Mouse (Mus musculus): ENCODE results near the gene Ccn2. TPM values are rescaled to one million over a fixed set of nuclear protein-coding genes. Genes with fewer than 3 reads are reported as not detected.

Gene Ccn2
- total and polyA plus RNA-seq, 3 experiments = not detected

DNA sequence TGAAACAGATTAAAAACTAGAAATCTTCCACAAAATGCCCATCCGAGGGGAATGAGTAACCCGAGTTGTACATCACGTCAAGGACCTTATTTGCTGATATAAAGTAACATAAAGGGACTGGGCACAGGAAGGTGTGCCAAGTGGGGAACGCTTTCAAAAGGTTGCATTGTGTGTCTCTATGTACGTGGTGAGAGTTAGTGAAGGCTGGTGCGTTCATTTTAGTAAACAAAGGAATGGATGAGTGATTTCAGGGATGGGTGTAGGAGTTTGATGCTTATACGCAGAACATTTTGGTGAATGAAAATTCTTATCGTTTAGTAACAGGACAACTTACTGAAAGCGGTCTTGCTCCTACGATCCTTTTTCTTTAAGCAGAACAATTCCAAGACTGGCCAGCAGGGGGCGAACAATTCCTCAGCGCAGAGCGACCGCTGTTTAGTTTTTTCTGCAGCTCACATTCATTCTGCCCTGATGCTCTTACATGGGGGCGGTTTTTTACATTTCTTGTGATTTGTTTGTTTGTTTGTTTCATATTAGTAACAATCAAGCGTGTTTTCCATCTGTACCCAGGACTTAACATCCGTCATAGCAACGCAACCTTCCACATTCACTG is 35.3 kb downstream of the Ccn2 start (continued):
- no peak for TF ChIP-seq UBTF (IDR thresholded peaks at IDR 0.05; ENCODE audit: low read depth, low read length)
- TF ChIP-seq HCFC1 (IDR thresholded peaks at IDR 0.05; ENCODE audit: low read depth, low read length) = no peak
- no peak for TF ChIP-seq MAZ (IDR thresholded peaks at IDR 0.05; ENCODE audit: low read depth, low read length)
- TF ChIP-seq ETS1 (conservative IDR thresholded peaks at IDR 0.05; ENCODE audit: low read depth, low read length) = no peak
- no peak for TF ChIP-seq TCF12 (IDR thresholded peaks at IDR 0.05; ENCODE audit: low read depth, low read length)
- no peak for TF ChIP-seq KAT2A (IDR thresholded peaks at IDR 0.05; ENCODE audit: insufficient replicate concordance, low read length)

DNA sequence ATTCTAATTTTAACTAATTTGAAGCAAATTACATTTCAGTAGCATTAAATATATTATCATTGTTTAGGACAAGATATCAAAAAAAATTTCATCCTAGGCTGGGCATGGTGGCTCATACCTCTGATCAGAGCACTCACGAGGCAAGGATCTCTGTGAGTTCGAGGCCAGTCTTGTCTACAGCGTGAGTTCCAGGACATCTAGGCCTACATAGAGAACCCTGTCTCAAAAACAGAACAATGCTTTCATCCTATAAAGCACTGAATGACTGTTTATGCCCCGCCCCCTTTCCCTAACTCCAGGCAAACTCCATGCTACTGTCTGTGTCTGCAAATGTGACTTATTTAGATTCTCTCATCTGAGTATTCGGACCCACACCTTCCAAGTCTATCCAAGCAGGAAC is 35.9 kb downstream of the Ccn2 start:
- H3K79me2 ChIP-seq (replicated peaks; ENCODE audit: control insufficient read depth, extremely low read depth, insufficient read depth, poor library complexity, severe bottlenecking) = no peaks in the 10 kb centered on the region
- no peaks in the 10 kb centered on the region for H3K9me3 ChIP-seq (replicated peaks; ENCODE audit: low read length)
- no peak for DNase-seq (ENCODE audit: extremely low read depth)
- TF ChIP-seq MAFK (IDR thresholded peaks at IDR 0.05; ENCODE audit: insufficient replicate concordance, low read length) = no peak
- no peak overlapping the region for H3K4me3 ChIP-seq (replicated peaks in 1 of 3; ENCODE audit: low read depth in 2 of 3, low read length in 2 of 3, poor library complexity in 1 of 3)
- peaks cover 3 to 14% of the 10 kb centered on the region in 2 experiments; a peak in 3 of 4 replicates for H3K4me1 ChIP-seq (ENCODE audit: control insufficient read depth in 1 of 2, insufficient read depth in 2 of 2)
- no peaks in the 10 kb centered on the region for H3K36me3 ChIP-seq (replicated peaks in 1 of 2; ENCODE audit: control insufficient read depth in 1 of 2, insufficient read depth in 1 of 2, low read length in 1 of 2)
- no peak overlapping the region for H3K9ac ChIP-seq (ENCODE audit: insufficient read depth, low read depth)
- H3K27ac ChIP-seq (ENCODE audit: insufficient read depth, low read depth) = no peak overlapping the region
- no peaks in the 10 kb centered on the region for H3K27me3 ChIP-seq (replicated peaks)
- H3K4me2 ChIP-seq (ENCODE audit: insufficient read depth, low read depth, poor library complexity, severe bottlenecking) = no peak overlapping the region
- in situ Hi-C loops (cut with MboI; ENCODE audit: low pct_ligation_motif_present, low pct_unique_long_range_greater_than_20kb, low sequenced_read_pairs) = loop anchor here (25.0 kb wide), 1 partner anchor 206 kb away; the partner anchor contains the start of gene Enpp3
- dilution Hi-C loops (cut with MboI; ENCODE audit: extremely low pct_ligation_motif_present, extremely low pct_unique_long_range_greater_than_20kb, low sequenced_read_pairs) = no loop called here

DNA sequence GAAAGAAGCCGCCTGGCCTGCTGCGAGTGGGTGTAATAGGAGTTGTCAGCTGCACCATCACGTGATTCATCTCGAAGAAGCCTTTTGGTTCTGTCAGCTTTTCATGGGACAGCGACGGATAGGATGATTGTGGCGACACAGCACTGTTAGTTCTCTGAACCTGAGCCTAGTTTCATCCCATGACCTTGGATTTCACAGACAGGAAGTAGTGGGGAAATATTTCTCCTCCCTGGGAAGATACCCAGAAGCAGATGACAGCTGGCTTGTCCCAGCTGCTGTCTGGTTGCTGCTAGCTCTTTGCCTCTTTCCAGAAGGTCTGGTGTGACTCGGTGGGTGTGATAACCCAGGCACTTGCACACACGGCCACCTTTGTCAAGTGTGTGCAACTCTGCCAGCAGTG is 39.0 kb downstream of the Ccn2 start:
- TF ChIP-seq ZMIZ1 (IDR thresholded peaks at IDR 0.05; ENCODE audit: low read depth, low read length) (no peak), JUND (conservative IDR thresholded peaks at IDR 0.05; ENCODE audit: low read depth, low read length) (no peak), CTCF (conservative IDR thresholded peaks at IDR 0.05 in 1 of 2, IDR thresholded peaks at IDR 0.05 in 1 of 2; ENCODE audit: low read depth in 2 of 2, low read length in 2 of 2) (no peak), NRF1 (IDR thresholded peaks at IDR 0.05; ENCODE audit: low read depth, low read length) (no peak), MAX (IDR thresholded peaks at IDR 0.05; ENCODE audit: low read length) (no peak), SMC3 (IDR thresholded peaks at IDR 0.05; ENCODE audit: low read depth, low read length) (no peak), JUN (IDR thresholded peaks at IDR 0.05; ENCODE audit: insufficient read depth, low read depth, low read length) (no peak), ETS1 (conservative IDR thresholded peaks at IDR 0.05; ENCODE audit: low read depth, low read length) (no peak), ELF1 (IDR thresholded peaks at IDR 0.05; ENCODE audit: low read depth, low read length) (no peak), TBP (conservative IDR thresholded peaks at IDR 0.05; ENCODE audit: low read depth, low read length) (no peak), USF2 (conservative IDR thresholded peaks at IDR 0.05; ENCODE audit: low read depth, low read length) (no peak), SIN3A (IDR thresholded peaks at IDR 0.05; ENCODE audit: low read length) (no peak), MAFK (IDR thresholded peaks at IDR 0.05; ENCODE audit: insufficient replicate concordance, low read length) (no peak), POLR2AphosphoS2 (IDR thresholded peaks at IDR 0.05; ENCODE audit: low read depth, low read length) (no peak)
- H3K9ac ChIP-seq (ENCODE audit: insufficient read depth, low read depth) = no peak overlapping the region
- DNase-seq (ENCODE audit: extremely low read depth) = no peak
- H3K4me1 ChIP-seq (ENCODE audit: control insufficient read depth in 1 of 2, insufficient read depth in 2 of 2) = peaks cover 3 to 21% of the 10 kb centered on the region in 2 experiments; a peak in 3 of 4 replicates
- in situ Hi-C loops (cut with MboI; ENCODE audit: low pct_ligation_motif_present, low pct_unique_long_range_greater_than_20kb, low sequenced_read_pairs) = loop anchor here (25.0 kb wide), 1 partner anchor 203 kb away; the partner anchor contains the start of gene Enpp3
- H3K36me3 ChIP-seq (replicated peaks in 1 of 2; ENCODE audit: control insufficient read depth in 1 of 2, insufficient read depth in 1 of 2, low read length in 1 of 2) = no peaks in the 10 kb centered on the region
- no peak overlapping the region for H3K4me3 ChIP-seq (replicated peaks in 1 of 3; ENCODE audit: low read depth in 2 of 3, low read length in 2 of 3, poor library complexity in 1 of 3)
- no peaks in the 10 kb centered on the region for H3K79me2 ChIP-seq (replicated peaks; ENCODE audit: control insufficient read depth, extremely low read depth, insufficient read depth, poor library complexity, severe bottlenecking)
- H3K9me3 ChIP-seq (replicated peaks; ENCODE audit: low read length) = no peaks in the 10 kb centered on the region
- H3K4me2 ChIP-seq (ENCODE audit: insufficient read depth, low read depth, poor library complexity, severe bottlenecking) = no peak overlapping the region
- no peak overlapping the region for H3K27ac ChIP-seq (ENCODE audit: insufficient read depth, low read depth)
- dilution Hi-C loops (cut with MboI; ENCODE audit: extremely low pct_ligation_motif_present, extremely low pct_unique_long_range_greater_than_20kb, low sequenced_read_pairs) = no loop called here
- H3K27me3 ChIP-seq (replicated peaks) = no peaks in the 10 kb centered on the region
